Mouse (Mus musculus): ENCODE measurements around the gene A1cf. TPM values are rescaled to one million over a fixed set of nuclear protein-coding genes. Genes with fewer than 3 reads are reported as not detected.

Gene A1cf
- polyA plus RNA-seq, 1 experiment from 2014 or later = not detected

GRCm38 (mm10) chr19:31920357-31920756 lies 51.8 kb downstream of the A1cf start:
- no peak overlapping the region for H3K9ac ChIP-seq (ENCODE audit: low read depth, low read length)

DNA sequence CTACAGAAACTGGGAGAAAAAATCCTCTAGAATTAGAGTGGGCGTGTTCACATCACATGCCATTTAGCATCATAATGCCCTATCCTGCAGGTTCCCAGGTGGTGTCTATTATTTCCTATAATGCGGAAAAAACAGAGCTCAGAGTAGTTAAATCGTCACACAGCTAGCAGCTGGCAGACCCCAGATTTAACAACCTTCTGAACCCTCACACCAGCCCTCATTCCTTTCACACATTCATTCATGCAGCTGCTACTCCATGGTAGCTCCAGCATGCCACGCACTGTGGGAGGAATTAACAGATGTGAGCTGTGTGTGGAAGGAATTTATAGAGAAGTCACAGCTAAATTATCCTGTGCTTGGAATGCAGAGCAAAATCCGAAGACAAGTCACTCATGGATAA lies 53.3 kb downstream of the A1cf start:
- no peak overlapping the region for H3K4me3 ChIP-seq (ENCODE audit: low read depth, low read length)
- no peaks in the 10 kb centered on the region for H3K4me1 ChIP-seq (ENCODE audit: control insufficient read depth, insufficient read depth, low read length)
- no peaks in the 10 kb centered on the region for H3K27me3 ChIP-seq (replicated peaks; ENCODE audit: control insufficient read depth, insufficient read depth, low read length)
- H3K36me3 ChIP-seq (ENCODE audit: control insufficient read depth, insufficient read depth, low read length) = no peaks in the 10 kb centered on the region
- no peak overlapping the region for H3K9ac ChIP-seq (ENCODE audit: low read depth, low read length)
- H3K9me3 ChIP-seq (ENCODE audit: control insufficient read depth, low read length) = no peaks in the 10 kb centered on the region
- H3K4me2 ChIP-seq (ENCODE audit: low read depth, low read length) = no peak overlapping the region
- WGBS = 51% methylated on average over 5 of the region's 5 CpGs
- H3K27ac ChIP-seq (replicated peaks; ENCODE audit: low read depth, low read length) = no peak overlapping the region
- ATAC-seq (ENCODE audit: low read depth) = peak; percentile 42; the same call in 1 of the 2 replicates
- peak; percentile 42 for DNase-seq (ENCODE audit: low spot score)

More at GRCm38 (mm10) chr19:31920357-31920756, 51.8 kb downstream of the A1cf start:
- H3K36me3 ChIP-seq (ENCODE audit: control insufficient read depth, insufficient read depth, low read length) = no peaks in the 10 kb centered on the region
- no peaks in the 10 kb centered on the region for H3K27me3 ChIP-seq (replicated peaks; ENCODE audit: control insufficient read depth, insufficient read depth, low read length)
- DNase-seq (ENCODE audit: low spot score) (no peak), ATAC-seq (ENCODE audit: low read depth) (no peak)
- H3K4me2 ChIP-seq (ENCODE audit: low read depth, low read length) = no peak overlapping the region
- H3K27ac ChIP-seq (replicated peaks; ENCODE audit: low read depth, low read length) = no peak overlapping the region
- no peaks in the 10 kb centered on the region for H3K4me1 ChIP-seq (ENCODE audit: control insufficient read depth, insufficient read depth, low read length)
- no peak overlapping the region for H3K4me3 ChIP-seq (ENCODE audit: low read depth, low read length)
- 93% methylated on average over 4 of the region's 4 CpGs for WGBS
- no peaks in the 10 kb centered on the region for H3K9me3 ChIP-seq (ENCODE audit: control insufficient read depth, low read length)

DNA sequence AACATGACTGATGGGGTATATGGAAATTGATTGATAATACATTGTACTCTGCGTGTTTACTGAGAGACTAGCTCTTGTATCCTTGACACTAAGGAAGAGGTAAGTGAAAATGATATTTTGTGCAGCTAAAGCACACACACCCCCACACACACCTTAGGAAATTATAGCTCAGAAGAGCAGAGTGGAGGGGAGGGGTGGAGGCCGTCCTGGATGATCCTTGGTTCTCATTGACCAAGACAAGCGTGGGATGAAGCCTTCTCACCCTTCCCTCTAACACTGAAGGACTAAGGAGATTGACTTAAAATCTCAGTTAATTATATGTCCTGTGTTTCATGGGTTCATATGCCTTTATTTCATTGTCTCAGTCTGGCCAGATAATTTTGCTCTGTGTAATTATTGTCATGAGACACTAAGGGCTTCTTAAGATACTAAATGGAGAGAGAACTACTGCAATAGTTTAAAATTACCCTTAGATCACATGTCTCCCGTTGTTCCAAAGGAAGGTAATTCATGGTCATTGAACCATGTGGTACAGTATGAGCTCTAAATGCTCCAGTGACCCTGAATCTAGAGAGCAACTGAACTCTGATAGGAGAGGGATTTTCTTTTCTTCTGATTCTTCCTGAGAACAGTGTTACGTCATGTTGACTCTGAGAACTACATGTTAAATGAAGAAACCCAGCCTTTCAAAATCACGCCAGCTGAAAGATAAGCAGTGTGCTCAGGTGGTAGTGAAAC lies 55.2 kb downstream of the A1cf start:
- Histone ChIP-seq H3K4me1 (ENCODE audit: control insufficient read depth, insufficient read depth, low read length) (no peaks in the 10 kb centered on the region), H3K36me3 (ENCODE audit: control insufficient read depth, insufficient read depth, low read length) (no peaks in the 10 kb centered on the region), H3K27me3 (replicated peaks; ENCODE audit: control insufficient read depth, insufficient read depth, low read length) (no peaks in the 10 kb centered on the region), H3K4me3 (ENCODE audit: low read depth, low read length) (no peak overlapping the region), H3K4me2 (ENCODE audit: low read depth, low read length) (no peak overlapping the region), H3K9me3 (ENCODE audit: control insufficient read depth, low read length) (no peaks in the 10 kb centered on the region), H3K9ac (ENCODE audit: low read depth, low read length) (no peak overlapping the region), H3K27ac (replicated peaks; ENCODE audit: low read depth, low read length) (no peak overlapping the region)
- ATAC-seq (ENCODE audit: low read depth) = peak; percentile 88
- WGBS = 82% methylated on average over 6 of the region's 6 CpGs
- peak; percentile 26 for DNase-seq (ENCODE audit: low spot score)

DNA sequence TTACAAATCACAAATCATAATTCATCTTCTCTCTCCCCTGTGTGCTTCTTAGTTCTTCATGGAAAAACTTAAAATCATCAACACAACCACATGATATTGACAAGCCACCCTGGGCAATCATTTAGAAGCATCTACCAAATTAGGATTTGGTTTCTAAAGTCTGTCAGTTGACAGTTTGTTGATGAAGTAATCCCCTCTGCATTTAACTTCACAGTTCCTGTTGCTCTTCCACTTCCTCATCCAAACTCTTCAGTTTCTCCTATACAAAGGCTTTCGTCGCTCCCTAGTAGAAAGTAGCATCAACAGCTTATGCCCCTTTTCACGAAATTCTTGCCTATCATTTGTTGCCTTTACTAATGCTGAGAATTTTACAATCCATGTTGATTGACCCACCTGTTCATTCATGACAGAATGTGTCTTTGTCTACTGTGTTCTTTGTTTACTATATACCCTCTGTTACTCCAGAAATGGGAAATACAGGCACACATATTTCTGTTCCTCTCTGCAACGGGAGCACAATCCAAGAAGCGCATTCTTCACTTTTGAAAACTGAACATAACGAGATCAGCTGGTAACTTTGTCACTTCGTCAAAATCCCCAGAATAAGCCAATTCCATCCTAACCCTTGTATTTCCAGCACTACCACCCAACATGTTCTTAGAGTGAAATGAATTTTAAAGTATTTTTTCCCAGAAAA lies 82.4 kb downstream of the A1cf start:
- 73% methylated on average over 7 of the region's 7 CpGs for WGBS
- H3K9me3 ChIP-seq (ENCODE audit: control insufficient read depth, low read length) = no peaks in the 10 kb centered on the region
- H3K9ac ChIP-seq (ENCODE audit: low read depth, low read length) = no peak overlapping the region
- DNase-seq (ENCODE audit: low spot score) (no peak), ATAC-seq (ENCODE audit: low read depth) (no peak)
- no peak overlapping the region for H3K4me3 ChIP-seq (ENCODE audit: low read depth, low read length)
- H3K27ac ChIP-seq (replicated peaks; ENCODE audit: low read depth, low read length) = no peak overlapping the region
- H3K4me1 ChIP-seq (ENCODE audit: control insufficient read depth, insufficient read depth, low read length) = no peaks in the 10 kb centered on the region
- no peak overlapping the region for H3K4me2 ChIP-seq (ENCODE audit: low read depth, low read length)
- H3K36me3 ChIP-seq (ENCODE audit: control insufficient read depth, insufficient read depth, low read length) = no peaks in the 10 kb centered on the region
- H3K27me3 ChIP-seq (replicated peaks; ENCODE audit: control insufficient read depth, insufficient read depth, low read length) = no peaks in the 10 kb centered on the region

- no peak overlapping the region for H3K9ac ChIP-seq (ENCODE audit: low read depth, low read length)
- H3K4me1 ChIP-seq (ENCODE audit: control insufficient read depth, insufficient read depth, low read length) = no peaks in the 10 kb centered on the region
- WGBS = 63% methylated on average over 2 of the region's 2 CpGs
- H3K4me3 ChIP-seq (ENCODE audit: low read depth, low read length) = no peak overlapping the region
- ATAC-seq (ENCODE audit: low read depth) = no peak
- no peak overlapping the region for H3K4me2 ChIP-seq (ENCODE audit: low read depth, low read length)
- H3K27ac ChIP-seq (replicated peaks; ENCODE audit: low read depth, low read length) = no peak overlapping the region
- no peaks in the 10 kb centered on the region for H3K9me3 ChIP-seq (ENCODE audit: control insufficient read depth, low read length)
- H3K36me3 ChIP-seq (ENCODE audit: control insufficient read depth, insufficient read depth, low read length) = no peaks in the 10 kb centered on the region
- no peak for DNase-seq (ENCODE audit: low spot score)
- H3K27me3 ChIP-seq (replicated peaks; ENCODE audit: control insufficient read depth, insufficient read depth, low read length) = no peaks in the 10 kb centered on the region
Observed at GRCm38 (mm10) chr19:31953799-31954198, 85.2 kb downstream of the A1cf start.

GRCm38 (mm10) chr19:31954267-31954666 lies 85.7 kb downstream of the A1cf start:
- 58% methylated on average over 4 of the region's 4 CpGs for WGBS
- ATAC-seq (ENCODE audit: low read depth) = no peak

DNA sequence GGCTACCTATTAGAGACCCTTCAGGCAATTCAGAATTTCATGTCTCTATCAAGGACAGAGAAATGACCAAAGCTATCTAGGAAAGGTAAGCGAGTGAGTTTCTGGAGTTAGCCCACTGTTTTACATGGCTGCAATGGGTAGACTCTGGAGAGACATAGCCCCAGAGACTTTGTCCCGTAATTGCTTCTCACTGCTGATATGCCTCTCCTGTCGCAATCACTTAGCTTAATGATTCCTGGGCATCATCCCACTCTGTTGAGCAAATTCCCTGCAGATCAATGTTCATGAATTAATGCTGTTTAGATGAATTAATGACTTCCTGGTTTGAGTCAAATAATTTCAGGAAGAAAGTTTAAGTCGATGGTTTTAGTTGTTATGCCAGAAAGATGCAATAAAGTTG lies 86.1 kb downstream of the A1cf start:
- Histone ChIP-seq H3K36me3 (ENCODE audit: control insufficient read depth, insufficient read depth, low read length) (no peaks in the 10 kb centered on the region), H3K4me1 (ENCODE audit: control insufficient read depth, insufficient read depth, low read length) (no peaks in the 10 kb centered on the region), H3K27ac (replicated peaks; ENCODE audit: low read depth, low read length) (no peak overlapping the region), H3K9ac (ENCODE audit: low read depth, low read length) (no peak overlapping the region), H3K27me3 (replicated peaks; ENCODE audit: control insufficient read depth, insufficient read depth, low read length) (no peaks in the 10 kb centered on the region), H3K4me2 (ENCODE audit: low read depth, low read length) (no peak overlapping the region), H3K9me3 (ENCODE audit: control insufficient read depth, low read length) (no peaks in the 10 kb centered on the region), H3K4me3 (ENCODE audit: low read depth, low read length) (no peak overlapping the region)
- ATAC-seq (ENCODE audit: low read depth) (no peak), DNase-seq (ENCODE audit: low spot score) (no peak)
- 82% methylated on average over 4 of the region's 4 CpGs for WGBS

More at GRCm38 (mm10) chr19:31954267-31954666, 85.7 kb downstream of the A1cf start:
- Histone ChIP-seq H3K4me2 (ENCODE audit: low read depth, low read length) (no peak overlapping the region), H3K9ac (ENCODE audit: low read depth, low read length) (no peak overlapping the region), H3K27me3 (replicated peaks; ENCODE audit: control insufficient read depth, insufficient read depth, low read length) (no peaks in the 10 kb centered on the region), H3K4me1 (ENCODE audit: control insufficient read depth, insufficient read depth, low read length) (no peaks in the 10 kb centered on the region), H3K4me3 (ENCODE audit: low read depth, low read length) (no peak overlapping the region), H3K36me3 (ENCODE audit: control insufficient read depth, insufficient read depth, low read length) (no peaks in the 10 kb centered on the region), H3K27ac (replicated peaks; ENCODE audit: low read depth, low read length) (no peak overlapping the region), H3K9me3 (ENCODE audit: control insufficient read depth, low read length) (no peaks in the 10 kb centered on the region)
- DNase-seq (ENCODE audit: low spot score) = no peak

- ATAC-seq (ENCODE audit: low read depth) = no peak
- 66% methylated on average over 2 of the region's 2 CpGs for WGBS
Observed at GRCm38 (mm10) chr19:31956359-31956758, 87.8 kb downstream of the A1cf start.

More at GRCm38 (mm10) chr19:31956359-31956758, 87.8 kb downstream of the A1cf start:
- Histone ChIP-seq H3K4me2 (ENCODE audit: low read depth, low read length) (no peak overlapping the region), H3K27me3 (replicated peaks; ENCODE audit: control insufficient read depth, insufficient read depth, low read length) (no peaks in the 10 kb centered on the region), H3K9me3 (ENCODE audit: control insufficient read depth, low read length) (no peaks in the 10 kb centered on the region), H3K27ac (replicated peaks; ENCODE audit: low read depth, low read length) (no peak overlapping the region), H3K4me3 (ENCODE audit: low read depth, low read length) (no peak overlapping the region), H3K4me1 (ENCODE audit: control insufficient read depth, insufficient read depth, low read length) (no peaks in the 10 kb centered on the region), H3K9ac (ENCODE audit: low read depth, low read length) (no peak overlapping the region), H3K36me3 (ENCODE audit: control insufficient read depth, insufficient read depth, low read length) (no peaks in the 10 kb centered on the region)
- no peak for DNase-seq (ENCODE audit: low spot score)

Measured in embryonic facial prominence, embryonic 14.5 days (tissue).